Mouse (Mus musculus) intestine, embryonic 15.5 days (tissue): Measurements from ENCODE around the gene Enpp4. TPM values are rescaled to one million over a fixed set of nuclear protein-coding genes. Genes with fewer than 3 reads are reported as not detected.

ENCODE experiments used
- ATAC-seq: fragments of 200-750 bp; cut with Nextera tagmentation; 2 replicates; pipeline ENCODE4 v1.8.0; 2017; ENCODE audit warnings: moderate TSS enrichment, moderate library complexity
- H3K27ac ChIP-seq: fragments of 300-500 bp; sonication (generic); 2 replicates; pipeline ENCODE4 v1.5.1; 2015; ENCODE audit warnings: mild to moderate bottlenecking, inconsistent platforms
- H3K27me3 ChIP-seq: fragments of 300-500 bp; sonication (generic); replicated peaks from 2 replicates; pipeline ENCODE4 v1.6.1; 2015; ENCODE audit warnings: inconsistent platforms
- H3K36me3 ChIP-seq: fragments of 300-500 bp; sonication (generic); 2 replicates; pipeline ENCODE4 v1.6.1; 2015; ENCODE audit warnings: inconsistent platforms
- H3K4me1 ChIP-seq: fragments of 300-500 bp; sonication (generic); replicated peaks from 2 replicates; pipeline ENCODE4 v1.6.1; 2015; ENCODE audit warnings: inconsistent platforms
- H3K4me2 ChIP-seq: fragments of 300-500 bp; sonication (generic); replicated peaks from 2 replicates; pipeline ENCODE4 v1.6.1; 2015; ENCODE audit warnings: mild to moderate bottlenecking, inconsistent platforms
- H3K4me3 ChIP-seq: fragments of 300-500 bp; sonication (generic); replicated peaks from 2 replicates; pipeline ENCODE4 v1.5.1; 2015; ENCODE audit warnings: inconsistent platforms
- H3K9ac ChIP-seq: fragments of 300-500 bp; sonication (generic); 2 replicates; pipeline ENCODE4 v1.6.1; 2015; ENCODE audit warnings: inconsistent platforms
- H3K9me3 ChIP-seq: fragments of 300-500 bp; sonication (generic); 2 replicates; pipeline ENCODE4 v1.6.1; 2016; ENCODE audit warnings: inconsistent platforms
- WGBS: fragments of 180-500 bp; shearing (Covaris S2); methylation state at CpG from one replicate; pipeline ENCODE4 v1.1.7; 2015; 5-methylcytosine and 5-hydroxymethylcytosine counted together
- polyA plus RNA-seq: library from polyadenylated mRNA; unstranded; fragments of >200 nt; fragmentation: Nextera tagmentation; extraction: Ambion mirVana; gene quantifications from 2 replicates; pipeline ENCODE4 v1.2.1, GENCODE M21; 2015

Enpp4 gene
- polyA plus RNA-seq, 1 experiment from 2014 or later, result 5.4 TPM

DNA sequence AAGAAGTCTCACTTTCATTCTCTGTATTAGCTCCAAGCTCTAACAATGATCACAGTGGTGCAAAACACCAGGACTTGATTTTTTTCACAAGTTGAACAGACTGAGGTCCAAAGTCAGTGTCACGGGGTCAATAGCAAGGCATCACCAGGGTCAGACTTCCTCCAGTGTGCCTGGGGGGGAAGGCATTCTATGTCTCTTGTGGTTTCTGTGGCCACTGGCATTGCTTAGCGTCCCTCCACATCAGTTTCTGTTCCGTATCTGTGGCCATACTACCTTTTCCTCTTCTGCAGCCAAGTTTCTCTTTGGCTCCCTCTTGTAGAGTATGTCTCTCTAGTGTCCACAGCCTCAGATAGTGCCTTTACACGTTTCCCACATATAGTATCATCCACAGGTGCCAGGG is 52.2 kb downstream of the Enpp4 start:
- no peaks in the 10 kb centered on the region for H3K36me3 ChIP-seq
- H3K9me3 ChIP-seq, result no peaks in the 10 kb centered on the region
- H3K4me2 ChIP-seq, result no peak overlapping the region
- no peak overlapping the region for H3K4me3 ChIP-seq
- no peaks in the 10 kb centered on the region for H3K27me3 ChIP-seq
- no peak for ATAC-seq
- no peaks in the 10 kb centered on the region for H3K4me1 ChIP-seq
- H3K27ac ChIP-seq, result no peak overlapping the region
- H3K9ac ChIP-seq, result no peak overlapping the region
- 74% methylated on average over 4 of the region's 4 CpGs for WGBS

Other genes starting within 250 kb of the Enpp4 start
- gene Enpp5, start 27.0 kb downstream of the Enpp4 start, polyA plus RNA-seq, result 31.0 and 37.6 TPM in 2 replicates
- gene Clic5, start 82.8 kb upstream of the Enpp4 start, polyA plus RNA-seq, result 20.0 and 20.6 TPM in 2 replicates